Mouse (Mus musculus) embryonic fibroblast, embryonic 13.5 days (primary cell): ENCODE data around the gene Galnt18.

Experiments
- CTCF ChIP-seq: IDR thresholded peaks from 2 replicates; pipeline ENCODE4 v1.5.1; 2011; ENCODE audit warnings: mild to moderate bottlenecking, control low read depth, low read length, moderate library complexity, borderline replicate concordance; ENCODE audit not compliant: insufficient read depth
- POLR2A ChIP-seq: IDR thresholded peaks from 2 replicates; pipeline ENCODE4 v1.6.1; 2011; ENCODE audit warnings: low read depth, mild to moderate bottlenecking, control low read depth, low read length, moderate library complexity

GRCm38 (mm10) chr7:111560097-111560496, 219.7 kb downstream of the Galnt18 start:
- TF ChIP-seq CTCF = no peak
- no peak for TF ChIP-seq POLR2A
